Mouse (Mus musculus): ENCODE data around the gene Sh3bgrl3.
"Not testable (repeated sequence)": the region's sequence is repeated elsewhere in the genome, so short reads cannot be mapped to it uniquely, and the experiment has no call there.

The Sh3bgrl3 gene

GRCm38 (mm10) chr4:134128221-134128982, at the start of gene Sh3bgrl3:
Sh3bgrl3 (minus strand) TSS chr4:134128789.
- DNase-seq (ENCODE audit: low spot score in 2 of 2), result peak; percentile 78 to 82

- no peak for DNase-seq (ENCODE audit: low spot score in 2 of 2)
These were observed 43.8 kb upstream of the Sh3bgrl3 start for GRCm38 (mm10) chr4:134172391-134172790.

GRCm38 (mm10) chr4:134166906-134167305, 38.3 kb upstream of the Sh3bgrl3 start:
- DNase-seq (ENCODE audit: low spot score in 2 of 2), result no peak

GRCm38 (mm10) chr4:134165548-134166465, 37.2 kb upstream of the Sh3bgrl3 start:
- no peak for DNase-seq (ENCODE audit: low spot score in 2 of 2)

- DNase-seq (ENCODE audit: low spot score in 2 of 2), result no peak
These were observed 36.4 kb upstream of the Sh3bgrl3 start for GRCm38 (mm10) chr4:134165024-134165423.

- DNase-seq (ENCODE audit: low spot score in 2 of 2), result no peak
These were observed 36.0 kb upstream of the Sh3bgrl3 start for GRCm38 (mm10) chr4:134164591-134164990.

DNA sequence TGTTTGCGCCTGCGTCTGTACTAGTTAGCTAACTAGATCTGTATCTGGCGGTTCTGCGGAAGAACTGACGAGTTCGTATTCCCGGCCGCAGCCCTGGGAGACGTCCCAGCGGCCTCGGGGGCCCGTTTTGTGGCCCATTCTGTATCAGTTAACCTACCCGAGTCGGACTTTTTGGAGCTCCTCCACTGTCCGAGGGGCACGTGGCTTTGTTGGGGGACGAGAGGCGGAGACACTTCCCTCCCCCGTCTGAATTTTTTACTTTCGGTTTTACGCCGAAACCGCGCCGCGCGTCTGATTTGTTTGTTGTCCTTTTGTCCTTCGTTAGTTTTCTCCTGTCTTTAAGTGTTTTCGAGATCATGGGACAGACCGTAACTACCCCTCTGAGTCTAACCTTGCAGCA, 31.5 kb upstream of the Sh3bgrl3 start:
- DNase-seq (ENCODE audit: low spot score in 2 of 2), result peak in 1 of 2 experiments; percentile 11

- DNase-seq (ENCODE audit: low spot score in 2 of 2), result no peak
These were observed 30.2 kb upstream of the Sh3bgrl3 start for GRCm38 (mm10) chr4:134158774-134159173.

GRCm38 (mm10) chr4:134157558-134157957, 29.0 kb upstream of the Sh3bgrl3 start:
- DNase-seq (ENCODE audit: low spot score in 2 of 2), result no peak

DNA sequence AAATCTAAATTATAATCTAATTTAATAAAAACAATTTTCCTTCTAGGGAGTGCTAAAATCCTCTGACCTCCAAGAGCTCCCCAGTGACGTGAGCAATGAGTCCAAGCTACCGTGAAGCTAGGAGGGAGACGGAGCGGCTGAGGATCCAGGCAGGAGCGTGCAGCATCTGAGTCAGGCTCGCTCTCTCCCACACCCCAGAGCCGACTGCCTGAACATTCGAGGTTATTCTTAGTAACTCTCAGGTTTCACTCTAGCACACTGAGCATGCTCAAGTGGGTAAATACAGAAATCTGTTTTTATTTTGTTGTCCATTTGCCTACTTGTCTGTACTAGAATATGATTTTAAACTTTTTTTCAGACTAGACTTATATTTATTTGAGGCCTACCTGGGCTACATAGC, 28.2 kb upstream of the Sh3bgrl3 start:
- DNase-seq (ENCODE audit: low spot score in 2 of 2), result no peak

GRCm38 (mm10) chr4:134155961-134156465, 27.4 kb upstream of the Sh3bgrl3 start:
- no peak for DNase-seq (ENCODE audit: low spot score in 2 of 2)

- DNase-seq (ENCODE audit: low spot score in 2 of 2), result no peak
These were observed 26.9 kb upstream of the Sh3bgrl3 start for GRCm38 (mm10) chr4:134155531-134155930.

DNA sequence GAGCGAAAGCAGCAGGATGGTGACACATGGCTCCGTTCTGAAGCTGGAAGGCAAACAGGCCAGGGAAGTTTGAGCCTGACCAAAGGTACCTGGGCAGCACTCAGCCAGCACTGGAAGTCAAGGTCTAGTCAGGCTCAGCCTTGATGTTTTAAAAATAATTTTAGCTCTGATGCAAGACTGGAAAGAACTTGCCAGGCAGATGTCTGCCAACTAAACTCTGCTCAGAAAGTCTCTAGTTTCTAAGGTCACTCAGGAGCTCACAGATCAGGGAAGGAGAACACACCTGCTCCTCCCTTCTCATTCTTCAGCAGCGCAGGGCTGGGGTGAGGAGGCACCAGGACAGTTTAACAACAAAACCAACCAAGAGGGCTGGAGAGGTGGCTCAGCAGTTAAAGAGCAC, 25.8 kb upstream of the Sh3bgrl3 start:
- DNase-seq (ENCODE audit: low spot score in 2 of 2), result no peak

DNA sequence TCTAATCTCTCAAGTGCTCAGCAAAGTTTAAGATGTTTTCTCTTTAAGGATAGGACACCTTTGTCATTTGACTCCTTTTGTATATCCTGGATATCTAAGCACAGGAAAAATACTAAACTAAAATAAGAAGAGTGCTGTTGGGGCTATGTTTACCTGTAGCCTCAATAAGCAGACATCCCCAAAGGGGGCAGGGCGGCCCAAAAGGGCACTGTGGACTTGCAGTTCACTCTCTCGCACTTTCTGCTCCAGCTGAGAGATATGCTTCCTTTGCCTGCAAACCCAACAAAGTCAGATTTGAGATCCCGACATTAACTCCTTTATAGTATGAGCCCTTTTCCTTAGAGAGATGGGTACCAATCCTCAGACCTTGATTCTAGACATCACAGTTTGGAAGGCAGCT, 25.1 kb upstream of the Sh3bgrl3 start:
- no peak for DNase-seq (ENCODE audit: low spot score in 2 of 2)

DNA sequence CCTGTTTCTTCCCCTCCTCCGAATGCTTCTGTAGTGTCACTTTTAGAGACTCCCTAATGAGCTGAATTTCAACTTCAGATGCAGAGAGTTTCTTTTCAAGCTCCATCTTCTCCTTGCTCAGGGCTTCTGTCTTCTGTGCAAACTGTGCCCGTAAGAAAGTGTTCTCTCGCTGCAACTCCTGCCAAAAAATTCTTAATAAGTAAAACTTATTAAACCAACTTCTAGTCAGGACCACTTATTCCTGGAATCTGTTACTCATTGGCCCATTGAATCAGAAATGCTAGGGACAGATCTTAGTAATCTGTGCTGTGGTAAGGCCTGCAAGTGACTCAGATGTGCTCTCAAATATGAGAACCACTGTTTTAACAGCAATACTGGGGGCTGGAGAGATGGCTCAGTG, 23.5 kb upstream of the Sh3bgrl3 start:
- DNase-seq (ENCODE audit: low spot score in 2 of 2), result no peak

- no peak for DNase-seq (ENCODE audit: low spot score in 2 of 2)
These were observed 20.8 kb upstream of the Sh3bgrl3 start for GRCm38 (mm10) chr4:134149389-134149788.

GRCm38 (mm10) chr4:134144297-134144696, 15.7 kb upstream of the Sh3bgrl3 start:
- not testable (repeated sequence) for DNase-seq (ENCODE audit: low spot score in 2 of 2)

DNA sequence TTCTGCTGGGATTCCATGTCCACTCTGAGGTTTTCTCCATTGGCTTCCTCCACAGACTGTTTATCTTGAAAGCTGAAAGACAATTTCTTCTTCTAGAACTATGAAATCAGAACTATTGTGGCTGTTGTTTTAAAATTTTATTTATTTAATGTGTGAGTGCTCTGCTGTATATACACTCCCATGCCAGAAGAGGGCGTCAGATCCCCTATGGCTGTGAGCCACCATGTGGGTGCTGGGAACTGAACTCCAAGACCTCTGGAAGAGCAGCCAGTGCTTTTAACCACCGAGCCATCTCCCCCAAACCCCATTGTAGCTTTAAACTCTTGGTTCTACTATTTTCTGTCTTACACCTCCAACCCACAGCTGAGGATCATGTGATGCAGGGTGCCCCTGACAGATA, 10.3 kb upstream of the Sh3bgrl3 start:
- DNase-seq (ENCODE audit: low spot score in 2 of 2), result no peak

DNA sequence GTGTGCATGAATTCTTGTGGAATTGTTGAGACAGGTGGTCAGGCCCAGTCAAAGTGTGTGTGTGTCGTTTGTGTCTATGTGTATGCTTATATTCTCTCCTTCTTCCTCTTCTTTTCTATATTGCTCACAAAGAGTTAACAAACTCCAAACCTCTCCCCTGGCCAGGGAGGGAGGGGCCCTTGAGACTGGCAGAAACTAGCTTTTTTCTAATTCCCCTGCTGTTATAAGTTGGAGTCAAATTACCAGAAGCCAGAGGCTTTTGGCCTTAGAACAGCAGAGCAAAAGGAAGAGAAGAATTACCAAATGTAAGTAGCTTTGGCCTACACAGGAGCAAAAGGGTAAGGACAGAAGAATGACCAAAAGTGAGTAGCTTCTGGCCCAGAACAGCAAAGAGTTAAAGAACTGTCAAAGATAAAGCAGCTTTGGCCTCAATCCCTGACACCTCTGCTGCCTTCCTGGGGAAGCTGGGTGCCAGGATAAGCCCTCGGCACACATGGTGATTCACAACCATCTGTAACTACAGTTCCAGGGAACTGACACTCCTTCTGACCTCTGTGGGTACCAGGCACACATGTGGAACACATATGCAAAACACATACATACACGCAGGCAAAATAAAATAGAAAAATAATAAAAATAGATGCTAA, 7.8 kb upstream of the Sh3bgrl3 start:
- no peak for DNase-seq (ENCODE audit: low spot score in 2 of 2)

DNA sequence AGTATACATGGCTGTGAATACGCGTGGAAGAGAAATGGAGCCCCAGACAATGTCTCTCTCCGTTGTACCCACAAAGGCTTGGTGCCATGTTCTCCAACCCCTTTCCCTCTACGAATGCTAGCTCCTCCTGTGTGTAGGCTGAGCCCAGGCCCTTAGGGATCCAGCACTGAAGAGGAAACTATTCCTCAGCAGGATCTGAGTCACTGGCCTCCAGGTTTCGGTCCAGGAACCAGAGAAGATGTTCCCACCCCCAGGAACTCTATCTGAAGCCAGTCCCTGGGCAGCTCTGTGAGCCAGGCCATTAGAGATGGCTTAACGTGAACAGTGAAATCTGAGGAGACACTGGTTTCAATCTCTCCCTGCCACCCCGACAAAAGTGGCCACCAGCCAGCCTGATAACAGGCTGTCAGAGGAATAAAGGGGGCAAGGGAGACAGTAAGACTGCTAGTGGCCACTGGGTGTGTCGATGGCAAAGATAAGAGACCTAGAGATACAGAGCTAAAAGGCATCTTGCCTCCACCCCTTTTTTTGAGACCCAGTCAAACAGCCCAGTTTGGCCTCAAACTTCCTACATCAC, 4.0 kb upstream of the Sh3bgrl3 start:
- DNase-seq (ENCODE audit: low spot score in 2 of 2), result no peak

- no peak for DNase-seq (ENCODE audit: low spot score in 2 of 2)
These were observed 3.5 kb upstream of the Sh3bgrl3 start for GRCm38 (mm10) chr4:134132117-134132516.

DNA sequence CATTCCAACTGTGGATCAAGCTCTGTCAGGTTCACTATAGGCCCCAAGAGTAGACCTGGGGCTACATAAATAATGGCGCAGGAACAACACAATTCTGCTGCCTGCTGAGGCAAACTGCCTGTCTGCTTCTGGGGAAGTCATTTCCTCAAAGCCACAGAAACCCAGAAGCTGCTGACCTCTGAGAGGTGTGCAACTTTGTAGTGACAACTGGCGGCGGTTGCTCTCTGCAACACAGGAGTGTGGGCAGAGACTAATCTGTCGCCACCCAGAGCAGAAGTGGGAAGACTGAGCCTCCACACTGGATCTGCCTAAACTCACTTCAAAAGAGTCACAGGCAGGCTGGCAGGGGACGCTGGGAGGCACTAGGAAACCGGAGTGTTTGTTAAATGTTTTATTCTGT, 893 bp upstream of the Sh3bgrl3 start:
- DNase-seq (ENCODE audit: low spot score in 2 of 2), result no peak

All from spleen, postnatal 14 days (tissue).